Mouse (Mus musculus) cerebellum, adult 8-10 months (tissue): ENCODE measurements around the gene Gm10518.
A peak's percentile ranks its signal among the peaks of the same experiment; 100 is the strongest.

Experiments
- DNase-seq: peaks from one replicate; pipeline ENCODE4 v3.0.0; 2022

The Gm10518 gene

DNA sequence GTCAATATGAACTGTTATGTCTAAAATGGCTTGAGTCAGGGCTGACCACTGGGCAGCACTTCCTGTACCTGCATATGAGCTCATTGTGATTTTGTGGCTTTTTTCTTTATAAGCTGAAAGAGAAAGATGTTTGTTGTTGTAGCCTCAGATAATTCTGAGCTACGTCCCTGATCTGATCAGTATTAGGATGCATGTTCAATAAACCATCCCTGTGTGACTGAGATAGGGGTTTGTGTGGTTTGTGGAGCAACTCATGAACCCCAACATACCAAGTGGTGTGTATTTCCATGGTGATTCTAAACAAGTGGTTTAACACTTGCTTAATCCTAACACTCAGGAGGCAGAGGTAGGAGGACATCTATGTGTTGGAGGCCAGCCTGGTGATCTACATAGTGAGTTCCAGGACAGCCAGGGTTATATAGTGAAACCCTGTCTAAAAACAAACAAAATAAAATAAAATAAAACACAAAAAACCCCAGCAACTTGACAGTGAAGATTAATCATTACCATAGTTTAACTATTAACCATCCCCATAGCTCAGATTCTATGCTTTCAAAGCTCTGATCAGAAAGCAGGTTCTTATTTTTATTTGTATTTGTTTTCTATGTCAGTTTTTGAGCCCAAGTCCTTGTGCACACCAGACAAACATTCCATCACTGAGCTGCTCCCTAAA is 32.7 kb downstream of the Gm10518 start:
- DNase-seq = no peak

DNA sequence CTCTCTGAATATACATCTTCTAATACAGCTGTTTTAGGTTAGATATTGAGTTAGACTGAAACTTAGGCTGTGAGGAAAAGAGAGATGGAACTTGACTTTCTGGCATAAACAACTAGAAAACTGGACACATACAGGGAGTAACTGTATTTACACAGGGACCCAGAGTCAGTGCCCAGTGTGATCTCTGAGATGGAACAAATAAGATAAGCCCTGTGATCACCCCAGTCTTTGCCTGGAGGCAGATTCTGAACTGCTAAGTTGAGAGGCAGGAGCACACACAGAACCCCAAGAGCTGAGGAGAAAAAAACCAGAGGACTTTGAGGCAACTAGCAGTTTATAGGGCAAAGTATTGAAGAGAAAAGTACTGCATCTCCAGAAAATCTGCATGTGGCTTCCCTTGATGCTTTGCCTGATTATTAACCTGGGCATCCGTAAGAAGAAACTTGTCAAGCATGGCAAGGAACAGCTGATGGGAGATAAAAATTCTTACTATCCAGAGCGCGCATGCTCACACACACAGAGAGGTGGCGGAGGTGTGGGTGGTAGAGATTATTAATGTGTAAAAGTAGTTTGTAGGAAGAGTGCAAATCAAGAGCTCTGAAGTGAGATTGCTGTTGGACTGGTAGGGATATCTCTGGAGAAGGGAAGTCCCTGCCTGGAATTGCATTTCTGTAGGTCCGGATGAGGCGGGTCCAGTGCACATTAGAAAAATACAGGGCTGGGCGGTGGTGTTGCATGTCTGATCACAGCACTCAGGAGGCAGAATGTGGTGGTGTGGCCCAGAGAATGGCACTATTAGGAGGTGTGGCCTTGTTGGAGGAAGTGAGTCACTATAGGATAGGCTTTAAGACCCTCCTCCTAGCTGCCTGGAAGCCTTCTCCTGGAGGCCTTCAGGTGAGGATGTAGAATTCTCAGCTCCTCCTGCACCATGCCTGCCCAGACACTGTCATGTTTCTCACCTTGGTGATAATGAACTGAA is 33.5 kb downstream of the Gm10518 start:
- DNase-seq = no peak

GRCm38 (mm10) chr1:179842568-179842967 is 39.4 kb downstream of the Gm10518 start:
- DNase-seq = no peak

GRCm38 (mm10) chr1:179843981-179844380 is 40.8 kb downstream of the Gm10518 start:
- DNase-seq = no peak

DNA sequence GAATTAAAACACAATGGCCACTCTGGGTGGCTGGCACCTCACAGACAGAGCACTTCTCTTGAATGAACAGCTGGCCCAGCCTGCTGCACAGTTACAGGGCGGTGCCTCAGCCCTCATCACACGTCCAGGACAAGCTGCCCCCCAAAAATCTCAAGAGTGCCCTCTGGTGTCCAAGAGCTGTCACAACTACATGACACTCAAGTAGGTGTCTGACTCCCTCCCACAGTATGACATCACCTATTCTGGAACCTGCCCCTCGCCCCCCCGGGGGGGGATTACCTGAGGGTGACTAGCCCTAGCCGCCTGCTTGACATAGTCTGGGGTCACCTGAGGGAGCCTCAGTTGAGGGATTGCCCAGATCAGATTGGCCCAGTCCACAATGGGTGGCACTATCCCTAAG is 41.7 kb downstream of the Gm10518 start:
- DNase-seq = peak; percentile 53

DNA sequence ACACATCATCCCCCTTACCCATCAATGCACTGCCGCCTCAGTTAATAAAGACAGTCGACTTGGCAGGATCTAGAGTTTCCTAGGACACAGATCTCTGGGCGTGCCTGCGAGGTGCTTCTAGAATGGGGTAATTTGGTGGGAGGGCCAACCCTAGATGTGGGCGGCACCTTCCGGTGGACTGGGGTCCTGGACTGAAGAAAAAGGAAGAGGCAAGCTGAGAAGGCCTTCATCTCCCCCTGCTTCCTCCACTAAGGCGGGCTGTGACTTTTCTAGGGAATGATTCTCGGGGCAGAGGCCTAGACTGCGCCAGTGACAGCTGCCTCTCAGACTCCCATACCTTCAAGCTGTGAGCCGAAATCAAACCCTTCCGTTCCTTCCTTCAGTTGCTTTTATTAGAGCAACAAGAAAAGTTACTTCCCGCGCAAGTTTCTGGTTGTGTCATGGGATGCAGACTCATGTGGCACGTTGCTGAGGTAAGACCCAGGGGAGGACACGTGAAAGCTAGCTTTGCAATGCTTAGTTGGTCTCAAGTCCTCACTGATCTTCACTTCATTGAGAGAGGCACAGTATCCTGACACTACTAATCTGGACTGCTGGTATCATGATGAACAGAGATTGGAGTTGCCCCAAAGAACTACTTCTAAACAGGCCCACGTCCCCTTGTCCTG is 42.8 kb downstream of the Gm10518 start:
- no peak for DNase-seq

- no peak for DNase-seq
Observed at GRCm38 (mm10) chr1:179847173-179847572, 44.0 kb downstream of the Gm10518 start.

DNA sequence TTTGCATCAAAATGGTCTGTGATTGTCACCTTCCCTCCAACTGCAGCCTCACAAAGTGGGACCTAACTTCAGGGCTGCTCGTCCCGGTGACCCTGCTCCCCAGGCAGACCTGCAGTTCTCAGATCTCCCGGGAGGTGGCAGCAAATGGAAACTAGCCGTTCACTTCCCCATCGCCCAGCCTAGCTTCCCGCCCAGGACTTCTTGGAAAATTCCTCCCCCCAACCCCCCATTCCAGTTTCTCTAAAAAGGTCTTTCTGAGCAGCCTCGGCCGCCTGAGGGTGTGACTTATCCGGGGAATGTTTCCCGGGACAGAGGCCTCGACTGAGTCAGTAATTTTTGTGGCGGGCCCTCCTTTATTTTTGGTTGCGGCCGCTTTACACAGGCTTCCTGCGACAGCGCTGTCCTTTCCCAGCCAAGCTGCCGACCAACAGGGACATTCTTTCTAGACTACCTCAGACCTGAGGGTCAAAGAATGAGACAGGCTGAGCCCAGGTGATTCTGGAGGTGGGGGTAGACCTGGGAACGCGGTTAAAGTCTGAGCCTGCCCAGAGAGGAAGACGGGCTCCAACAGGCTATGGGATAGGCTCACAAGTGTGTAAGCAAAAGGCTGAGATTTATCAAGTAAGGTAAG is 44.7 kb downstream of the Gm10518 start:
- peak; percentile 88 for DNase-seq

DNA sequence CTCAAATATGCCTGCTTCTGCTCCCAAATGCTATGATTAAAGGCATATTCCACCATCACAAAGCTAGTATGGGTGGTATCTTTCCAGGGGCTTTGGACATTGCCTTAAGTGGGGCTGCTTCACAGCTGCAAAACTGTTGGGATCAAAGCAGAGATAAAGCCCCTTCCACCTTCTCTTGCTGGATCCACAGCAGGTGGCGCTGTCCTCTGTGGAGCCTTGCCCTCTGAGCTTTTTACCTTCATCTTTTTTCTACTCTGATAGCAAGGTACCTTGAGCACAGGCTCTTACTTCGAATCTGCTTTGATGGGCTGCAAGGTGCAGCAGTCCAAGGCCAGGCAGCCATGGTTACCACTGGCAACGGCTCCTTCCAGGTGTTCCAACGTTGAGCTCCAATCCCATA is 50.2 kb downstream of the Gm10518 start:
- no peak for DNase-seq
